Mouse (Mus musculus) urinary bladder, postnatal 14 days (tissue): ENCODE data around the gene Dffb.
"Not testable (repeated sequence)": the region's sequence is repeated elsewhere in the genome, so short reads cannot be mapped to it uniquely, and the experiment has no call there.

Experiments used
- DNase-seq: peaks from one replicate; pipeline ENCODE4 v3.0.0; 2021; ENCODE audit warnings: low spot score

Dffb gene

GRCm38 (mm10) chr4:153962631-153963030, 12.3 kb downstream of the Dffb start:
- DNase-seq: no peak

- no peak for DNase-seq
These were observed 17.3 kb downstream of the Dffb start for GRCm38 (mm10) chr4:153957444-153958250.

GRCm38 (mm10) chr4:153956569-153957405, 18.1 kb downstream of the Dffb start, which contains the start of gene A430005L14Rik:
A430005L14Rik (plus strand) TSS chr4:153957237.
- DNase-seq: peak; percentile 97

GRCm38 (mm10) chr4:153955651-153956050, 19.3 kb downstream of the Dffb start:
- no peak for DNase-seq

GRCm38 (mm10) chr4:153951692-153952091, 23.2 kb downstream of the Dffb start:
- DNase-seq: no peak

GRCm38 (mm10) chr4:153951150-153951549, 23.8 kb downstream of the Dffb start:
- DNase-seq: no peak

GRCm38 (mm10) chr4:153950372-153950771, 24.6 kb downstream of the Dffb start:
- DNase-seq: no peak

GRCm38 (mm10) chr4:153945741-153946140, 29.2 kb downstream of the Dffb start:
- DNase-seq: no peak

GRCm38 (mm10) chr4:153944261-153944660, 30.7 kb downstream of the Dffb start:
- no peak for DNase-seq

- DNase-seq: no peak
These were observed 31.7 kb downstream of the Dffb start for GRCm38 (mm10) chr4:153943243-153943642.

GRCm38 (mm10) chr4:153929921-153930320, 45.0 kb downstream of the Dffb start:
- no peak for DNase-seq

GRCm38 (mm10) chr4:153929425-153929824, 45.5 kb downstream of the Dffb start:
- DNase-seq: no peak

- DNase-seq: no peak
These were observed 46.1 kb downstream of the Dffb start for GRCm38 (mm10) chr4:153928772-153929299.

GRCm38 (mm10) chr4:153922090-153922489, 52.8 kb downstream of the Dffb start:
- not testable (repeated sequence) for DNase-seq

- DNase-seq: no peak
These were observed 54.3 kb downstream of the Dffb start for GRCm38 (mm10) chr4:153920517-153921233.

GRCm38 (mm10) chr4:153917773-153918500, 57.0 kb downstream of the Dffb start:
- DNase-seq: no peak
